Mouse (Mus musculus) adrenal gland, postnatal 25 days (tissue): ENCODE measurements around the gene Srsf5. TPM values are rescaled to one million over a fixed set of nuclear protein-coding genes. Genes with fewer than 3 reads are reported as not detected.
"Not testable (repeated sequence)": the region's sequence is repeated elsewhere in the genome, so short reads cannot be mapped to it uniquely, and the experiment has no call there.

Source experiments
- DNase-seq: peaks from one replicate; pipeline ENCODE4 v3.0.0; 2021; ENCODE audit warnings: mixed read lengths
- long read RNA-seq: library from polyadenylated mRNA; stranded (forward); transcript quantifications from one replicate; pipeline ENCODE4 v2.0.0, GENCODE M21; 2021
- total RNA-seq: library from RNA; stranded (reverse); gene quantifications from 2 replicates; pipeline ENCODE4 v1.2.3, GENCODE M21; 2021

The Srsf5 gene
- 378 and 500 TPM in 2 replicates for total RNA-seq
- long read RNA-seq, transcript Srsf5-202 (8 exons, 1,498 nt), result minor isoform, 13 of 314 reads
- long read RNA-seq, transcript Srsf5-201 (8 exons, 1,527 nt), result major isoform, 66 of 314 reads
- long read RNA-seq, transcript Srsf5-212 (7 exons, 2,720 nt), result minor isoform, 14 of 314 reads
- long read RNA-seq, transcript Srsf5-205 (8 exons, 1,568 nt), result minor isoform, 14 of 314 reads
- long read RNA-seq, partial matches to known transcripts, result 29 of 314 reads
- long read RNA-seq, other reads (novel, unspliced or antisense), result 168 of 314 reads

DNA sequence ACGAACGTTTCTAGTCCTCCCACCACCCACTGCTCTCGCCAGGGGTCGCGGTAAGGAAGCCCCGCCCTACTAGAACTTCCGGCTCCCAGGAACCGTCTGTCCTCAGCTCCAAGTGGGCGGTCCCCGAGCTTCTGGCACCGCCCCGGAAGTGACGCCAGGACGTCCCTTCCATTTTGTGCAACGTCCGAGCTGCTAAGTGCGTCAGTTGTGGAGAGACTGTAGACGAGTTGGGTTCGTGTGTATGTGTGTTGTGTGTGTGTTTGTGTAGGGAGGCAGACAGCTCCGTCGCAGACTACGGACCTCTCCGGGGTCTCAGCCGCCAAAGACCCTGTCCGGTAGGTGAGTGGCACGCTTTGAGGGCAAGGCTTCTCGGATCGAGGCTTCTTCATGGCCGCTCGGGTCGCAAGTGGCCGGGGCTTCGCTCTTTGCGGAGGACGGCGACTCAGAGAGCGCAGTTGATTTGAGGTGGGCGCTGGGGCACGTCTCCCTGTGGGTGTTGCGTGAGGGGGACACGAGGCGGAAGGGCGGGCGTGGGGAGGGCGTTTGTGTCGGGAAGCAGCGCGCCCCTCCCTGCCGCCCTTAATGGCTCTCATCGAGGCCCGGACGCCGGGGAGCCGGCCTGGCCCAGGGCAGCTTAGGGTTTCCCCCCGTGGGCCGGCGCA lies at the start of gene Srsf5:
Gene Srsf5 (plus strand): TSS at position 171 of the 662 bp plus-strand sequence.
- peak; percentile 96 for DNase-seq

- DNase-seq, result no peak
Measured at GRCm38 (mm10) chr12:80909631-80910030, 35.7 kb upstream of the Srsf5 start.

GRCm38 (mm10) chr12:80917764-80918163 lies 27.5 kb upstream of the Srsf5 start:
- DNase-seq, result peak; percentile 38

GRCm38 (mm10) chr12:80921301-80921700 lies 24.0 kb upstream of the Srsf5 start:
- no peak for DNase-seq

DNA sequence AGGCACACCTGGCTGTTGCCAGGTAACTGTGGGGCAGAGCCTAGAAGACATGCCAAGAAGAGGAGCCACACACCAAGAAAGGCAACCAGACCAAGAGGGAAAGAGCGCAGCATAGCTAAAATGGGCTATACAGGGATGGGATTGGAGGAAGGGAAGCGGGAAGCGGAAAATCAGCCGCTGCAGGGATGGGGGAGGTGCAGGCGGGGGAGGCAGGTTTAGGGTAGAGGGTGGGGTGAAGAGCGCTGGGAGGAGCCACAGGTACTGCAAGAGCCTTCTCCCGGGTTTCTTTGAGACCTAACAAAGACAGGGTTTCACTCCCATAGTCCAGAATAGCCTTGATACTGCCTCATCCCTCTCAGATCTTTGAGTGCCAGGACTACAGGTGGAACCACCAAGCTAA lies 22.4 kb upstream of the Srsf5 start:
- DNase-seq, result no peak

- DNase-seq, result no peak
Measured at GRCm38 (mm10) chr12:80923602-80924001, 21.7 kb upstream of the Srsf5 start.

DNA sequence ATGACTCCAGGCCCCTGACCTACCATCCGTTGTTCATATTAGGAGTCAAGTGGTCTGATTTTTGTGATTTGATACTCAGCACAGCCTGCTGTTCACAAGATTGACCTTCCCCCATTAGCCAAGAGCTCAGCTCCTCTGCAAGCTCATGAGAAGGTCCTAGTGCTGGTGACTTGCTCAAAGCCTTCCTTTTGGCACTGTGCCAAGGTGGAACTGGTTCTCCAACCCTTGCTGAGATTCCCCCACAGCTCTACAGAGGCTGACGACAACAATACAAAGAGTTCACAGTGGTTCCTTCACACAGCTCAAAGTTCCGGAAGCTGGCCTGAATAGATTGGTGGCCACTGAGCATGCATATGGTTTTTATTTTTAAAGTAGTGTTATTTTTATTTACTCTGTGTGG lies 21.1 kb upstream of the Srsf5 start:
- no peak for DNase-seq

GRCm38 (mm10) chr12:80925919-80926318 lies 19.4 kb upstream of the Srsf5 start:
- no peak for DNase-seq

DNA sequence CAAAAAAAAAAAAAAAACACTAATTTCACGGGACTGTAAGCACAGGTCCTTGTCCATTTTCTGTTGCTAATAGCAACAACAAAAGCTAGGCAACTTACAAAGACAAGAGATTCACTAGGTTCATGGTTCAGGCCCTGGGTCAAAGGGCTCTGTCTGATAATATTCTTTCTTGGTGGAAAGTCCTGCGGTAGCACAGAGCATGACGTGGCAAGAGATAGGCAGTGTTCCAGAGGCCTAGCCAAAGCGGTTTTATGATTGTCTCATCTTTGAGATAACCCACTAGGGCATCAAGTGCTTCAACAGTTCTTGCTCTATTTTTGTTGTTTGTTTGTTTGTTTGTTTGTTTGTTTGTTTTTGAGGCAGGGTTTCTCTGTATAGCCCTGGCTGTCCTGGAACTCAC lies 18.8 kb upstream of the Srsf5 start:
- no peak for DNase-seq

- DNase-seq, result no peak
Measured at GRCm38 (mm10) chr12:80927518-80927917, 17.8 kb upstream of the Srsf5 start.

- DNase-seq, result no peak
Measured at GRCm38 (mm10) chr12:80928881-80929280, 16.4 kb upstream of the Srsf5 start.

- DNase-seq, result no peak
Measured at GRCm38 (mm10) chr12:80930141-80930540, 15.2 kb upstream of the Srsf5 start.

DNA sequence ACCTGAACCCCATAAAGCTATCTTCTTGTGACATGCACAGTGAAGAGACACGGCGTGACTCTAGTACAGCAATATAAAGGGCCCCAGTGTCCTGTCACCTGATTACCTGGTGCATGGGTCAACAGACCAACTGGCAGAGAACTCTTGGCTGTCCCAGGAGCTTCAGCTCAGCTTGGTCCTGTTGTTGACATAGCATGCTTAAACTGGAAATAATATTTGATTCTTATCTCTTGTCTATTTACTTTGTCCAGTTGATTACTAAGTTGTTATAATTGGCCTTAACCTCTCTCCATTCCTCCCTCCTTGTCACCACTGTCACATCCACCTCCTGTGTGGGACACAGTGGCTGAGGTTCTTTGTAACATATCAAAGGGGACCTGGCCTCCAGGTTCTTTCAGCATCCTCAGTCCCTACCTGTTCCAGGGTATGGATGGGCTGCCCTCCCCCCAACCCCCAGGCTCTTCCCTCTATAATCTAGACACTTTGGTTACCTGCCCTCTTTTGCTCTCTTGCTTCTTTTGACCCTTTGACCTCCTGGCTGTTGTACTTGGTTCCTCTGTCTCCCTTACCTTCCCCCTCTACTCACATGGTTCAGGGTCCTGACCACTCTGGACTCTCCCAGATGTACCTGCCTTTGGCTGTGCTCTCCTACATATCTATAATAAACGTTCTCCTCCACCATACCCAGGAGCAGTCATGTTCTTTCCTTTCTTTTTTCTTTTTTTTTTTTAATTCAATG lies 13.7 kb upstream of the Srsf5 start:
- DNase-seq, result no peak

DNA sequence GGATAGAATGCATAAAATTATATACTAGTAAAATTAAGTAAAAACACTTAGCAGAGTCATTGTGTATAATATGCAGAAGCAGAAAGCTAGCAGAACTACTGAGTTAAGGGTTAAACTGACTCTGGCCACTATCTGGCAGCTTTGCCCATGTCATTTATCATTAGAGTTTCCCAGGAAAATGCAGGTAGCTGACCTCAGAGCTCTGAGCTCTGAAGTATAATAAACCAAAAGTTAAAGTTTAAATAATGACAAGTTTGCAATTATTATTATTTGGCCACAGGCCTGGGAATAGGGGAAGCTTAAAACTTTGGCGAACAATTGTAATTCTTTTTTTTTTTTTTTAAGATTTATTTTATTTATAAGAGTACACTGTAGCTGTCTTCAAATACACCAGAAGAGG lies 12.4 kb upstream of the Srsf5 start:
- DNase-seq, result no peak

GRCm38 (mm10) chr12:80936751-80937150 lies 8.6 kb upstream of the Srsf5 start:
- peak; percentile 25 for DNase-seq

DNA sequence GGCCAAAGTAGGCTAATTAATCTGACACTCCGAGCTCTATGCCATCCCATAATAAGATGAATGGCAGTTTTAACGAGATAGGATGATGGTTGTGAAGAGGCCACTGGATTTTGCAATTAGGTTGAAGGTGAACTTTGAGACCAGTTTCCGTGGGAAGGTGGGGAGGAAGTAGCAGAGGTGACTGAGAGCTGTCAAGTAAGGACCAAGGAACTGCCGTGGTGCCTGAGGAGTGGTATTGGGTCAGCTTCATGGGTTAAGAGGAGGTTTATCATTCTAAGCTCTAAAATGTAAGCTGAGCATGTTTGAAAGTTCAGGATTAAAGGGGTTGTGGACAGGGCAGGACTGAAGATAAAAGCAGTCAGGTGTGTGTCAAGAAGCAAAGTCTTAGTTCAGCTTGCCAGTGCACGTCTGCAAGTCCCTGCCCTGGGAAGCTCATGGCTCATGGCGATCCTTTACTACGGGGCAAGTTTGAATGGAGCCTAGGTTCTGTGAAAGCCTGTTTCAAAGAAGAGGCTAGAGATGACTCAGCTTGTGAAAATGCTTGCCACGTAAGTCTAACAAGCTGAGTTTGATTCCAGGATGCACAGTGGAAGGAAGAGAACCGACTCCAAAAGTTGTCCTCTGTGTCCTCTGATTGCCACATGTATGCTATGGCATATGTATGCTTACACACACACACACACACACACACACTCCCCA lies 7.8 kb upstream of the Srsf5 start:
- no peak for DNase-seq

DNA sequence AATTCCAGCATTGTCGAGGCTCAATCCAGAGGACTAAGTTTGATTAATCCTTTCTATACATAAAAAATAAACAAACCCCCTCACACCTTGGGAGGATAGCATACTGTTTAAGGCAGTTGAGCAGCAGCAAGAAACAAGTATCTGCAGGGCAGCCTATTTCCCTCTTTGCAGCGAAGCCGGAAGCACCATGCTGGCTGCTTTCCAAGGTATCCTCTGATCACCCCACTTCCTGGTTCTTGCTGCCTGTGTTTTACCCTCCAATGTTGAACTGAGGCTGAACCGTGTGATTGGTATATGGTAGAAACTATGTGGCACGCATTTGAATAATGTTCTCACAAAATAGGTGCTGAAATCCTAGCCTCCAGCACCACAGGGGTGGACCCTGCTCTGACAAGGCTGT lies 6.7 kb upstream of the Srsf5 start:
- DNase-seq, result peak; percentile 26

- DNase-seq, result no peak
Measured at GRCm38 (mm10) chr12:80939165-80939564, 6.1 kb upstream of the Srsf5 start.

DNA sequence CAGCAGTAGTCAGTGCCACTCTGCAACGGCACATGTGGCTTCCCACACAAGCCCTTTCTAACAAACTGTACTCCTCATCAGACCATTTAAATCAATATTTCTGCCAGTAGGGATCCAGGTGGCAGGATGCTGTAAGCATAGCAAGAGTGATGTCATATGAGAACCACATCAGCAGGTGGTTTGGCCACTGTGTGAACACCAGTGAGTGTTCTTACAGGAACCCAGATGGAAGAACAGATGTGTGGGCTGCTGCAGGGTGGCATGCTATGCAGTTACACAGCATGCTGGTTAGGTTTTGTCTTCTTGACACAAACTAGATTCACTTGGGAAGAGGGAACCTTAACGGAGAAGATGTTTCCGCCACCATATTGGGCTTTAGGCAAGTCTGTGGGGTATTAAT lies 3.4 kb upstream of the Srsf5 start:
- DNase-seq, result no peak

DNA sequence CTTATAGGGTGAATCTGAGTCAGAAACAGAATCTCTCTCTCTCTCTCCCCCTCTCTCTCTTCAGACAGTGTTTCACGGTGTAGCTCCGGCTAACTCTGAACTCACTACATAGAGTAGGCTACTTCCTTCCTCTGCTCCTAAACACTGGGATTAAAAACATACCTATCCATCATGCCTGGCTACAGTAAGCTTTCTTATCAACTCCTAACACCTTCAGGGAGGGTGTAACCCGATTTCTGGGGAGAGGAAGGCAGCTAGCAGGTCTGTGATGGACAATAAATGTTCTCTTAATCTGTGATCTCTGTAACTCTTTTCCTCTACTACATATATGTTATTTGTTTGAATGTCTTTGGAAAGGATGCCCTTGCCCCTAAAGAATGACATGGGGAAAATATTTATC lies 1.9 kb upstream of the Srsf5 start:
- no peak for DNase-seq

DNA sequence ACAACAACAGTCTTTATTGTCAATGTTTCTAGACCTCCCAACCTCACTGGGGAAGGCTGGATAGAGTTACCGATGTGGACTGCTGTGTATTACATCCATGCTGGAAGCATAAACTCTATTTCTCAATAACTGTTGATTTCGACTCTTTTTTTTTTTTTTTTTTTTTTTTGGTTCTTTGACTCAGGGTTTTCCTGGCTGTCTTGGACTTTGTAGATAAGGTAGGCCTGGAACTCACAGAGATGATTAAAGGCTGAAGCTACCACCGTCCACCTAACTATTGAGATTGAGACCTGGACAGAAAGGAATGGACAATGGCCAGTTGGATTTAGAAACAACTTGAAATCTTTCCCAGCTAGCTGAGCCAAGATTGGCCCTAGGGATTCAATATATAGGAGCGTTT lies 1.1 kb upstream of the Srsf5 start:
- no peak for DNase-seq

DNA sequence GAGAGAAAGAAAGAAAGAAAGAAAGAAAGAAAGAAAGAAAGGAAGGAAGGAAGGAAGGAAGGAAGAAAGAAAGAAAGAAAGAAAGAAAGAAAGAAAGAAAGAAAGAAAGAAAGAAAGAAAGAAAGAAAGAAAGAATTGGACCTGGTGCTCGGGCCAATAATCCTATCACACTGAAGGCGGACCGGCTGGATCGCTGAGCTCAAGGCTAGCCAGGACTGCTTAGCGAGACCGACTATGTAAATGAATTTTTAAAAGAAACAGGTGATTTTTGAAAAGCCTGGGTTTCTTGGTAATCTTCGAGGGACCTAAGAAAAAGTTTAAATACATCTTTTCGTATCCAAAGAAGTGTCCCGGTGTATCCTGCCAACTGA lies 356 bp upstream of the Srsf5 start:
- DNase-seq, result not testable (repeated sequence)

DNA sequence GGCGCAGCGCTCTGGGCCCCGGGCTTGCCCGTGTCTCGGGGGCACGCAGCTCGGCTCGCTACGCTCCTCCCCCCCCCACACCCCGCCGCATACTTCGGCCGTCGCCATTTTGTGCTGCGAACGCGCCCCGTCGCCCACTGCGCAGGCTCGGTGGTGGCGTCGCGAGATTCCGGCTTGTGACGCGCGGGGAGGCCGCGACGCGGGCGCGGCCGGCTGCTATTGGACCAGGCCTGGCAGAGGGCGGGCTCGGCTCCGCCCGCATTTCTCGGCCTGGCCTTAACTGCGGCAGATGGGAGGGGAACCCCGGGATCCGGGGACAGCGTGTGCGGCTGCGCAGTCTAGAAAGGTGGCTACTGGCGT lies 672 bp downstream of the Srsf5 start:
- DNase-seq, result peak; percentile 97
